Mouse (Mus musculus): ENCODE data around the gene Gpr101. TPM values are rescaled to one million over a fixed set of nuclear protein-coding genes. Genes with fewer than 3 reads are reported as not detected.

The Gpr101 gene
- not detected in 2 replicates for polyA plus RNA-seq (2012; ENCODE audit: insufficient read depth, insufficient read length, missing spikeins)

DNA sequence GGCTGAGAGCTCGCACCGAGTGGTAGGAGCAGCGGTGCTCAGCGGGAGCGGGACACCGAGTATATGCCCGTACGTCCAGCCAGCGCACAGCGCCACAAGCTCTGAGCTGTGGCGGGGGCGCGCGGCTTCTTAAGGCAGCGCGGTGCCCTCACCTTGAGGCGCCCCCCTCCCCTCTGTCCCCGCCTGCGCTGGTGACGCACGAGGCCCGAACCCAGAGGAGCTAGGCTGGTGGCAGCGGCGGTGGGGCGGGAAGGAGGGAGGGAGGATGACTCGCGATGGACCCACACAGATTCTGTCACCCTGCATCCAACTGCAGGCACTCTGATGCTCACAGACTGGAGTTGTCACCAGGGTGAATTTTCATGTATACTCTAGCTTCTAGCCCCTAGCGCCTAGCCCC is at the start of gene Gpr101:
Gpr101 (minus strand) TSS at position 124 of the 400 bp plus-strand sequence.
- Histone ChIP-seq H3K4me3 (ENCODE audit: insufficient read depth, low read length) (no peak within 1 kb of the TSS), H3K4me1 (ENCODE audit: control insufficient read depth, insufficient read depth, low read length) (no peaks in the 10 kb centered on the region), H3K27ac (ENCODE audit: insufficient read depth, low read depth, low read length) (no peak within 1 kb of the TSS)
- TF ChIP-seq POLR2A (IDR thresholded peaks at IDR 0.05; ENCODE audit: borderline replicate concordance, low read depth, low read length) (no peak), CTCF (IDR thresholded peaks at IDR 0.05; ENCODE audit: low read depth, low read length) (no peak)

DNA sequence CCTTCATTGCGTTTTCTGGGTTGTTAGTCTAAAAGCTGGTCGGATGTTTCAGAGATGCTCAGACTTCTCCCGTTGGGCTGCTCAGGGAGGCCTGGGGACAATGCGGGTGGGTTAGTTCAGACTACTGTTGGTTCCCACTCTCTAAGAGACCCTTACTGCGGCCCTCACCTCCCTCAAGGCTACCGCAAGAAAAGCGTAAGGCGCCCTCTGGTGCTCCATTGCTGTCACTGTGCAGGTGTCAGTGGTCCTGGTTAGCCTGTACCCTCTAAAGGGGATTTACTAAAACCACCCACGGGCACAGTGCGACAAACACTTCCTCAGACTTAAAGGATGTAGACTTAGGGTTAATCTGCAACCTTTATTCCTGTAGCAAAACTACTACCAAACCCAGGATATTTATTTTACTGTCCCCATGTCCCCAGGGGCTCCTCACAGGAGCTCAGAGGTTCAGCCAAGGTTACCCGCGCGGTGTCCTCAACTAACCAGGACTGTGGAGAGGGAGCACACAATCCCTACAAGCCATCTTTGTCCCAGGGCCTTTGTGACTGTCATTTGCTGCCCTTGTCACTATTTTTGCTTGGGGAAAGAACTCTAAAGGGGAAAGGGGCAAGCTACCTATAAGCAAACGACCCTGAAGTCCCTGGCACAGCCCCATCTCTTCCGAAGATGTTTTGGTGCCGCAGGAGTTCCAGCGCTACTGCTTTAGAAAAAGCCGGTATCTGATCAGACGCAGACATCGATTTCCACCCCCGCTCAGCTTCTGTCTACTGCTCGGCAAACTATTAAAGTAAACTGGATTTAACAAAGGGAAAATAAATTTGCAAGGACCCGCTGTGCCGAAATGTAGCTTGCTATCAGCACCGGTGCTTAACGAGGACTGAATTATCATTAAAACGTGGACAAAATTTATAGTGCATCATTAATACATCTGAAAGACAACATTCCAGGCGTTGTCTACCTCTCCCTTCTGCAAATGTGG is 17.8 kb upstream of the Gpr101 start:
- H3K27ac ChIP-seq (ENCODE audit: insufficient read depth, low read depth, low read length): no peak overlapping the region
- H3K4me1 ChIP-seq (ENCODE audit: control insufficient read depth, insufficient read depth, low read length): no peaks in the 10 kb centered on the region
- H3K4me3 ChIP-seq (ENCODE audit: insufficient read depth, low read length): no peak overlapping the region
- TF ChIP-seq CTCF (IDR thresholded peaks at IDR 0.05; ENCODE audit: low read depth, low read length): no peak
- TF ChIP-seq POLR2A (IDR thresholded peaks at IDR 0.05; ENCODE audit: borderline replicate concordance, low read depth, low read length): no peak

DNA sequence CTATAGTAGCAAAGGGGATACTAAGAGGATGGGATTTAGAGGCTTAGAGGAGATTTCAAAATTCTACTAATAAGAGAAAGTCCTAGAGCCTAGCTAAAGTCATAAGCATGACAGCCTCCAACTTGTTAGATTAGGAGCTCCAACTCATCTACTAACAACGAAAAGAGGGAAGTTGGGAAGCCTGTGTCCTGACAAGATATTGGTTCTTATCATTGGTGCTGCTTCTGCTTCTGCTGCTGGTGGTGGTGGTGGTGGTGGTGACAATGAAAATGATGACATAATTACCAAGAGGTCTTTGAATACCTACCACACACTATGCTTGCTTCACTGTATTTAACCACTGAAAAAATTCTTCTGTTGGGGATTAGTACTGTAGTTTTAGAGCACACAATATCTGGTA is 2.7 kb upstream of the Gpr101 start:
- H3K27ac ChIP-seq (ENCODE audit: insufficient read depth, low read depth, low read length): no peak overlapping the region
- no peak for TF ChIP-seq POLR2A (IDR thresholded peaks at IDR 0.05; ENCODE audit: borderline replicate concordance, low read depth, low read length)
- TF ChIP-seq CTCF (IDR thresholded peaks at IDR 0.05; ENCODE audit: low read depth, low read length): no peak
- H3K4me3 ChIP-seq (ENCODE audit: insufficient read depth, low read length): no peak overlapping the region
- no peaks in the 10 kb centered on the region for H3K4me1 ChIP-seq (ENCODE audit: control insufficient read depth, insufficient read depth, low read length)

Other genes with a start within 250 kb of the Gpr101 start
- 210 and 233 TPM in 2 replicates for gene Arhgef6, start 165.0 kb downstream of the Gpr101 start, polyA plus RNA-seq (2012; ENCODE audit: insufficient read depth, insufficient read length, missing spikeins)
- gene Rbmx, start 110.7 kb downstream of the Gpr101 start, polyA plus RNA-seq (2012; ENCODE audit: insufficient read depth, insufficient read length, missing spikeins): 22.9 and 24.8 TPM in 2 replicates
- gene Gm364, start 94.6 kb downstream of the Gpr101 start, polyA plus RNA-seq (2012; ENCODE audit: insufficient read depth, insufficient read length, missing spikeins): not detected in 2 replicates

Measured in bone marrow macrophage, adult 2 months (primary cell).